Mouse (Mus musculus) forebrain, embryonic 11.5 days (tissue): ENCODE measurements around the gene Foxp1. TPM values are rescaled to one million over a fixed set of nuclear protein-coding genes. Genes with fewer than 3 reads are reported as not detected.

Experiments used
- ATAC-seq: fragments of 200-750 bp; cut with Nextera tagmentation; replicated peaks from 2 replicates; pipeline ENCODE4 v1.8.0; 2017; ENCODE audit warnings: moderate TSS enrichment; ENCODE audit not compliant: low FRiP score
- DNase-seq: peaks from one replicate; pipeline ENCODE4 v3.0.0-alpha.2; 2017; ENCODE audit warnings: low spot score
- H3K27ac ChIP-seq: fragments of 300-500 bp; sonication (generic); 2 replicates; pipeline ENCODE4 v1.5.1; 2014; ENCODE audit warnings: low read depth, low read length
- H3K27me3 ChIP-seq: fragments of 300-500 bp; sonication (generic); 2 replicates; pipeline ENCODE4 v1.6.1; 2014; ENCODE audit warnings: mild to moderate bottlenecking, low read length, mixed read lengths; ENCODE audit not compliant: control insufficient read depth, insufficient read depth
- H3K36me3 ChIP-seq: fragments of 300-500 bp; sonication (generic); 2 replicates; pipeline ENCODE4 v1.6.1; 2014; ENCODE audit warnings: mild to moderate bottlenecking, low read length, moderate library complexity, mixed read lengths; ENCODE audit not compliant: control insufficient read depth, insufficient read depth
- H3K4me1 ChIP-seq: fragments of 300-500 bp; sonication (generic); replicated peaks from 2 replicates; pipeline ENCODE4 v1.6.1; 2014; ENCODE audit warnings: low read length, mixed read lengths; ENCODE audit not compliant: control insufficient read depth, insufficient read depth
- H3K4me2 ChIP-seq: fragments of 300-500 bp; sonication (generic); 2 replicates; pipeline ENCODE4 v1.6.1; 2014; ENCODE audit warnings: low read depth, mild to moderate bottlenecking, low read length, moderate library complexity, mixed read lengths; ENCODE audit not compliant: severe bottlenecking
- H3K4me3 ChIP-seq: fragments of 300-500 bp; sonication (generic); 2 replicates; pipeline ENCODE4 v1.5.1; 2014; ENCODE audit warnings: low read depth, low read length
- H3K9ac ChIP-seq: fragments of 300-500 bp; sonication (generic); 2 replicates; pipeline ENCODE4 v1.6.1; 2014; ENCODE audit warnings: low read length
- H3K9me3 ChIP-seq: fragments of 300-500 bp; sonication (generic); 2 replicates; pipeline ENCODE4 v1.6.1; 2016; ENCODE audit warnings: low read length, mixed read lengths; ENCODE audit not compliant: control insufficient read depth
- WGBS: fragments of 180-500 bp; shearing (Covaris S2); extraction: QIAGEN DNeasy Blood & Tissue Kit; methylation state at CpG from one replicate; pipeline ENCODE4 v1.1.7; 2014; 5-methylcytosine and 5-hydroxymethylcytosine counted together
- polyA plus RNA-seq: library from polyadenylated mRNA; unstranded; fragments of >200 nt; fragmentation: Nextera tagmentation; extraction: Ambion mirVana; gene quantifications from 2 replicates; pipeline ENCODE4 v1.2.1, GENCODE M21; 2014

The Foxp1 gene
- polyA plus RNA-seq, 1 experiment from 2014 or later: 91.5 TPM

- H3K4me1 ChIP-seq: no peaks in the 10 kb centered on the region; the same call in 1 of the 2 replicates
- no peaks in the 10 kb centered on the region for H3K9me3 ChIP-seq
- 85% methylated on average over 4 of the region's 4 CpGs for WGBS
Measured at GRCm38 (mm10) chr6:99340902-99341301, 181.6 kb downstream of the Foxp1 start.

GRCm38 (mm10) chr6:99339986-99340721 lies 182.4 kb downstream of the Foxp1 start:
- no peaks in the 10 kb centered on the region for H3K27me3 ChIP-seq
- no peaks in the 10 kb centered on the region for H3K36me3 ChIP-seq
- H3K4me2 ChIP-seq: no peak overlapping the region
- H3K4me3 ChIP-seq: no peak overlapping the region
- H3K9me3 ChIP-seq: no peaks in the 10 kb centered on the region
- 77% methylated on average over 10 of the region's 10 CpGs for WGBS
- DNase-seq (no peak), ATAC-seq (no peak)
- H3K9ac ChIP-seq: no peak overlapping the region
- no peaks in the 10 kb centered on the region; the same call in 1 of the 2 replicates for H3K4me1 ChIP-seq
- no peak overlapping the region for H3K27ac ChIP-seq

More at GRCm38 (mm10) chr6:99340902-99341301, 181.6 kb downstream of the Foxp1 start:
- no peak overlapping the region for H3K27ac ChIP-seq
- no peaks in the 10 kb centered on the region for H3K36me3 ChIP-seq
- no peak overlapping the region for H3K4me2 ChIP-seq
- no peaks in the 10 kb centered on the region for H3K27me3 ChIP-seq
- H3K4me3 ChIP-seq: no peak overlapping the region
- DNase-seq (no peak), ATAC-seq (no peak)
- no peak overlapping the region for H3K9ac ChIP-seq

GRCm38 (mm10) chr6:99339343-99339620 lies 183.2 kb downstream of the Foxp1 start:
- no peak overlapping the region for H3K27ac ChIP-seq
- no peaks in the 10 kb centered on the region; the same call in 1 of the 2 replicates for H3K4me1 ChIP-seq
- no peak overlapping the region for H3K4me2 ChIP-seq
- WGBS: 83% methylated on average over 5 of the region's 5 CpGs
- H3K27me3 ChIP-seq: no peaks in the 10 kb centered on the region
- no peak overlapping the region for H3K9ac ChIP-seq
- H3K4me3 ChIP-seq: no peak overlapping the region
- H3K36me3 ChIP-seq: no peaks in the 10 kb centered on the region
- H3K9me3 ChIP-seq: no peaks in the 10 kb centered on the region
- no peak for ATAC-seq
- no peak for DNase-seq

- H3K27me3 ChIP-seq: no peaks in the 10 kb centered on the region
- no peaks in the 10 kb centered on the region for H3K9me3 ChIP-seq
- WGBS: 70% methylated on average over 9 of the region's 9 CpGs
- H3K27ac ChIP-seq: no peak overlapping the region
- no peak overlapping the region for H3K4me2 ChIP-seq
- H3K36me3 ChIP-seq: no peaks in the 10 kb centered on the region
- DNase-seq (no peak), ATAC-seq (no peak)
- no peaks in the 10 kb centered on the region; the same call in 1 of the 2 replicates for H3K4me1 ChIP-seq
- H3K9ac ChIP-seq: no peak overlapping the region
- H3K4me3 ChIP-seq: no peak overlapping the region
Measured at GRCm38 (mm10) chr6:99338593-99339342, 183.8 kb downstream of the Foxp1 start.

GRCm38 (mm10) chr6:99338174-99338573 lies 184.3 kb downstream of the Foxp1 start:
- Histone ChIP-seq H3K4me1 (no peaks in the 10 kb centered on the region; the same call in 1 of the 2 replicates), H3K4me3 (no peak overlapping the region), H3K4me2 (no peak overlapping the region), H3K27ac (no peak overlapping the region), H3K36me3 (no peaks in the 10 kb centered on the region), H3K27me3 (no peaks in the 10 kb centered on the region), H3K9me3 (no peaks in the 10 kb centered on the region), H3K9ac (no peak overlapping the region)
- ATAC-seq: no peak
- no peak for DNase-seq
- 59% methylated on average over 3 of the region's 3 CpGs for WGBS

GRCm38 (mm10) chr6:99337575-99337974 lies 184.9 kb downstream of the Foxp1 start:
- Histone ChIP-seq H3K27me3 (no peaks in the 10 kb centered on the region), H3K27ac (no peak overlapping the region), H3K4me1 (no peaks in the 10 kb centered on the region; the same call in 1 of the 2 replicates), H3K9me3 (no peaks in the 10 kb centered on the region), H3K36me3 (no peaks in the 10 kb centered on the region), H3K9ac (no peak overlapping the region; the same call in 1 of the 2 replicates), H3K4me2 (no peak overlapping the region), H3K4me3 (no peak overlapping the region)
- ATAC-seq: no peak
- no peak for DNase-seq
- 76% methylated on average over 6 of the region's 6 CpGs for WGBS

GRCm38 (mm10) chr6:99336191-99336590 lies 186.3 kb downstream of the Foxp1 start:
- no peak overlapping the region for H3K4me2 ChIP-seq
- DNase-seq (no peak), ATAC-seq (no peak)
- no peak overlapping the region for H3K9ac ChIP-seq
- no peaks in the 10 kb centered on the region for H3K9me3 ChIP-seq
- no peaks in the 10 kb centered on the region; the same call in 1 of the 2 replicates for H3K4me1 ChIP-seq
- 63% methylated on average over 5 of the region's 5 CpGs for WGBS
- no peak overlapping the region for H3K4me3 ChIP-seq
- no peak overlapping the region for H3K27ac ChIP-seq
- no peaks in the 10 kb centered on the region for H3K27me3 ChIP-seq
- no peaks in the 10 kb centered on the region for H3K36me3 ChIP-seq

GRCm38 (mm10) chr6:99335174-99335830 lies 187.2 kb downstream of the Foxp1 start:
- H3K9ac ChIP-seq: no peak overlapping the region
- H3K27ac ChIP-seq: no peak overlapping the region
- no peak for DNase-seq
- no peak for ATAC-seq
- H3K9me3 ChIP-seq: no peaks in the 10 kb centered on the region
- no peak overlapping the region for H3K4me2 ChIP-seq
- no peaks in the 10 kb centered on the region for H3K27me3 ChIP-seq
- 83% methylated on average over 13 of the region's 13 CpGs for WGBS
- H3K36me3 ChIP-seq: no peaks in the 10 kb centered on the region
- H3K4me3 ChIP-seq: no peak overlapping the region
- H3K4me1 ChIP-seq: no peaks in the 10 kb centered on the region; the same call in 1 of the 2 replicates
